Mouse (Mus musculus) ES-E14 (cell line): ENCODE measurements around the gene Myo5c.

Source experiments
- CHD2 ChIP-seq: IDR thresholded peaks from 2 replicates; pipeline ENCODE4 v1.6.1; 2014; ENCODE audit warnings: mild to moderate bottlenecking, low read depth, low read length, inconsistent platforms
- HCFC1 ChIP-seq: IDR thresholded peaks from 2 replicates; pipeline ENCODE4 v1.6.1; 2012; ENCODE audit warnings: low read length, inconsistent platforms, borderline replicate concordance; ENCODE audit not compliant: insufficient read depth
- ZNF384 ChIP-seq: IDR thresholded peaks from 2 replicates; pipeline ENCODE4 v1.6.1; 2012; ENCODE audit warnings: low read depth, low read length, inconsistent platforms

GRCm38 (mm10) chr9:75348066-75348465, 116.2 kb downstream of the Myo5c start:
- no peak for TF ChIP-seq CHD2
- TF ChIP-seq HCFC1: no peak
- TF ChIP-seq ZNF384: no peak; the same call in 1 of the 2 replicates
